In the genomic region with DNA sequence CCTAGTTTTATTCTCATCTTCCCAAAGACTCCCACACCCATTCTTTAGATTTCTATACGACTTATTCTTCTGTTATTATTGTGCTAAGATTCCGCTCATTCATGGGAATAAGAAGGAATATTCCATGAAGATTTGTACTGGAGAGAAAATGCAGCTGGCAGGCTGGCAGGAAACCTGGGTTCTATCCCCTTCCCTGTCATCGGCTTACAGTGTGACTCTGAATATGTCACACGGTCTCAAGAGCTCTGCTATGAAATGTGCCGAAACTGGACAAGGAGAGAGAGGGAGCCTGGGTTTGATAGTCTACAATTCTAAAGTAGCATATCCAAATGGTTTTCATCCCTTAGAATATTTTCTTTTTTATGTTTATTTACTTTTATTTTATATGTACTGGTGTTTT, we compare ENCODE assay signal across 15 mouse cellular contexts.
"Had no signal": no experiment of that assay in that cellular context is flagged by ENCODE, and none has a peak within 500 bp of the region (broad histone marks: within the 10 kb centered on the region; RNA-seq: fewer than 3 reads in every experiment).

No protein-coding gene starts in this region.

- H3K36me3 ChIP-seq: kidney, embryonic 15.5 days; limb, embryonic 12.5 days; midbrain, embryonic 10.5 days; neural tube, embryonic 12.5 days had no signal

- H3K27me3 ChIP-seq: kidney, embryonic 15.5 days; limb, embryonic 12.5 days; neural tube, embryonic 12.5 days had no signal

- ATAC-seq: lung, postnatal 0 days had no signal

- H3K9ac ChIP-seq: kidney, embryonic 15.5 days; limb, embryonic 12.5 days; liver, embryonic 14.5 days; neural tube, embryonic 12.5 days had no signal

- H3K27ac ChIP-seq: kidney, embryonic 15.5 days; left cerebral cortex, adult 2 months; limb, embryonic 12.5 days; liver, embryonic 14.5 days; midbrain, embryonic 10.5 days; neural tube, embryonic 12.5 days; stomach, postnatal 0 days had no signal

- H3K9me3 ChIP-seq: kidney, embryonic 15.5 days; limb, embryonic 12.5 days; midbrain, embryonic 10.5 days; neural tube, embryonic 12.5 days had no signal

- H3K4me2 ChIP-seq: kidney, embryonic 15.5 days; limb, embryonic 12.5 days; neural tube, embryonic 12.5 days had no signal

- H3K4me3 ChIP-seq: kidney, embryonic 15.5 days; left cerebral cortex, adult 2 months; limb, embryonic 12.5 days; midbrain, embryonic 10.5 days; neural tube, embryonic 12.5 days had no signal

- DNase-seq: kidney, adult 2 months; kidney, postnatal 14 days; liver; lung, adult 18-20 months; lung, postnatal 4 days; midbrain, embryonic 14.5 days; thymus, postnatal 4 days had no signal
